Mouse (Mus musculus): ENCODE results near the gene Hrh1. TPM values are rescaled to one million over a fixed set of nuclear protein-coding genes. Genes with fewer than 3 reads are reported as not detected.
A peak's percentile ranks its signal among the peaks of the same experiment; 100 is the strongest.
"Not testable (repeated sequence)": the region's sequence is repeated elsewhere in the genome, so short reads cannot be mapped to it uniquely, and the experiment has no call there.

Hrh1 gene
- polyA plus RNA-seq, 1 experiment from 2014 or later = 0.07 TPM

GRCm38 (mm10) chr6:114492588-114492987 lies 94.9 kb downstream of the Hrh1 start:
- H3K4me3 ChIP-seq (ENCODE audit: low read depth, low read length); H3K27me3 ChIP-seq (ENCODE audit: control insufficient read depth, insufficient read depth, low read length); DNase-seq (ENCODE audit: low spot score, missing footprints); H3K36me3 ChIP-seq (ENCODE audit: control insufficient read depth, insufficient read depth, low read length); ATAC-seq (ENCODE audit: low FRiP score); H3K9me3 ChIP-seq (ENCODE audit: control insufficient read depth, low read length); H3K27ac ChIP-seq (ENCODE audit: low read depth, low read length); H3K9ac ChIP-seq (ENCODE audit: low read length); H3K4me2 ChIP-seq; H3K4me1 ChIP-seq (ENCODE audit: control insufficient read depth, insufficient read depth, low read length): not testable (repeated sequence)
- WGBS = 60% methylated on average over 9 of the region's 10 CpGs

GRCm38 (mm10) chr6:114494987-114495386 lies 97.3 kb downstream of the Hrh1 start:
- ATAC-seq (ENCODE audit: low FRiP score); H3K9me3 ChIP-seq (ENCODE audit: control insufficient read depth, low read length); H3K4me2 ChIP-seq; H3K27me3 ChIP-seq (ENCODE audit: control insufficient read depth, insufficient read depth, low read length); H3K27ac ChIP-seq (ENCODE audit: low read depth, low read length); H3K4me1 ChIP-seq (ENCODE audit: control insufficient read depth, insufficient read depth, low read length); H3K9ac ChIP-seq (ENCODE audit: low read length); H3K4me3 ChIP-seq (ENCODE audit: low read depth, low read length); DNase-seq (ENCODE audit: low spot score, missing footprints); H3K36me3 ChIP-seq (ENCODE audit: control insufficient read depth, insufficient read depth, low read length): not testable (repeated sequence)
- WGBS = 22% methylated on average over 10 of the region's 12 CpGs

GRCm38 (mm10) chr6:114514038-114514437 lies 116.3 kb downstream of the Hrh1 start:
- H3K4me1 ChIP-seq (ENCODE audit: control insufficient read depth, insufficient read depth, low read length); H3K4me3 ChIP-seq (ENCODE audit: low read depth, low read length); H3K9me3 ChIP-seq (ENCODE audit: control insufficient read depth, low read length); H3K9ac ChIP-seq (ENCODE audit: low read length); H3K36me3 ChIP-seq (ENCODE audit: control insufficient read depth, insufficient read depth, low read length); H3K4me2 ChIP-seq; ATAC-seq (ENCODE audit: low FRiP score); H3K27ac ChIP-seq (ENCODE audit: low read depth, low read length); H3K27me3 ChIP-seq (ENCODE audit: control insufficient read depth, insufficient read depth, low read length): not testable (repeated sequence)
- WGBS = 9% methylated on average over 16 of the region's 17 CpGs
- DNase-seq (ENCODE audit: low spot score, missing footprints) = peak; percentile 83

GRCm38 (mm10) chr6:114528709-114529108 lies 131.0 kb downstream of the Hrh1 start:
- not testable (repeated sequence) for H3K27me3 ChIP-seq (ENCODE audit: control insufficient read depth, insufficient read depth, low read length); H3K4me3 ChIP-seq (ENCODE audit: low read depth, low read length); DNase-seq (ENCODE audit: low spot score, missing footprints); H3K9me3 ChIP-seq (ENCODE audit: control insufficient read depth, low read length); ATAC-seq (ENCODE audit: low FRiP score); H3K27ac ChIP-seq (ENCODE audit: low read depth, low read length); H3K4me1 ChIP-seq (ENCODE audit: control insufficient read depth, insufficient read depth, low read length); H3K36me3 ChIP-seq (ENCODE audit: control insufficient read depth, insufficient read depth, low read length); H3K9ac ChIP-seq (ENCODE audit: low read length); H3K4me2 ChIP-seq
- WGBS = no CpG with 5 or more reads among the region's 12 CpGs

Other genes starting within 250 kb of the Hrh1 start
- gene Slc6a1, start 115.3 kb upstream of the Hrh1 start, polyA plus RNA-seq (2014; fragmentation: Nextera tagmentation; extraction: Ambion mirVana) = 13.3 and 16.5 TPM in 2 replicates
- 17.6 and 20.6 TPM in 2 replicates for gene Atg7, start 245.2 kb downstream of the Hrh1 start, polyA plus RNA-seq (2014; fragmentation: Nextera tagmentation; extraction: Ambion mirVana)